Mouse (Mus musculus): ENCODE results near the gene Gm4559. TPM values are rescaled to one million over a fixed set of nuclear protein-coding genes. Genes with fewer than 3 reads are reported as not detected.
A peak's percentile ranks its signal among the peaks of the same experiment; 100 is the strongest.
"Not testable (repeated sequence)": the region's sequence is repeated elsewhere in the genome, so short reads cannot be mapped to it uniquely, and the experiment has no call there.

The Gm4559 gene
- polyA plus RNA-seq, 1 experiment from 2014 or later = not detected

DNA sequence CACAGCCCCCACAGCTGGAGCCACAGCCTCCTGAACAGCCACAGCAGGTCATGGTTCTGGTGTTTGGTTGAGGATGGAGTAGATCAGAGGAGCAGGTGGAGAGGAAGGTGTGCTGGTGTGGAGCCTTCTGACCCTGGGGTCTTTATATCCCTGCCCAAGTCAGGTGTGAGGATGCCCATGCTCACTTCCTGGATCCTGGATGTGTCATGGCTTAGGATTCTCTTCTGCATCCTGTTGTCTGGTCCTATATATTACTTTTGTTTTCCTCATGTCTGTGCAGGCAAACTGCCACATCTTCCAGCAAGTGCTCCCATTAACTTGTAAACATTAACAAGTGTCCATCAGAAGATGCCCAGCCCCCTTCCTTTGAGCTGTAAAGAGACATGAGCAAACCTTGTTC is 22.9 kb upstream of the Gm4559 start, which contains the start of gene Krtap5-1:
Gene Krtap5-1 (minus strand): TSS at position 101 of the 400 bp plus-strand sequence.
- H3K27ac ChIP-seq (ENCODE audit: poor library complexity, severe bottlenecking); H3K36me3 ChIP-seq; H3K27me3 ChIP-seq (replicated peaks): not testable (repeated sequence)

DNA sequence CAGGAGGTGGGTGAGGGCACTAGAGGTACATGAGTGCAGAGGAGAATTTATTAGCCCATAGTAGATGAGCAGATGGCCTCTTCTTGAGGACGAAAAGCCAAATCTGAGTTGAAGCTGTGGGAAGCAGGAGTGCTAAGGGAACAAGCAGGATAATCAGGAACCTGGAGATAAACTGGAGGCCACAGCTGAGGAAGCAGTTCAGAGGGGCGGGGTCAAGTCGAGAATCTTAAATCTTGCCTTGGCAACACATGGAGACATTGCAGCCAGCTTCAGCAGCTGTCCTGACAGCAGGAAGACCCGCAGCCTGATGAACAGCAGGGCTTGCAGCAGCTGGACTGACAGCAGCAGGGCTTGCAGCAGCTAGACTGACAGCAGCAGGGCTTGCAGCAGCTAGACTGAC is 21.9 kb upstream of the Gm4559 start:
- H3K9me3 ChIP-seq (replicated peaks); H3K27me3 ChIP-seq (replicated peaks); H3K36me3 ChIP-seq; H3K9ac ChIP-seq; ATAC-seq (ENCODE audit: insufficient number of reproducible peaks, low FRiP score); H3K4me2 ChIP-seq; H3K27ac ChIP-seq (ENCODE audit: poor library complexity, severe bottlenecking); H3K4me3 ChIP-seq: not testable (repeated sequence)
- WGBS = 14% methylated on average over 4 of the region's 4 CpGs
- H3K4me1 ChIP-seq (replicated peaks) = peaks cover 29% of the 10 kb centered on the region

More for the DNA sequence above, 22.9 kb upstream of the Gm4559 start, which contains the start of gene Krtap5-1:
- not testable (repeated sequence) for H3K9ac ChIP-seq; H3K9me3 ChIP-seq (replicated peaks); H3K4me3 ChIP-seq; ATAC-seq (ENCODE audit: insufficient number of reproducible peaks, low FRiP score); H3K4me2 ChIP-seq
- peaks cover 29% of the 10 kb centered on the region for H3K4me1 ChIP-seq (replicated peaks)

DNA sequence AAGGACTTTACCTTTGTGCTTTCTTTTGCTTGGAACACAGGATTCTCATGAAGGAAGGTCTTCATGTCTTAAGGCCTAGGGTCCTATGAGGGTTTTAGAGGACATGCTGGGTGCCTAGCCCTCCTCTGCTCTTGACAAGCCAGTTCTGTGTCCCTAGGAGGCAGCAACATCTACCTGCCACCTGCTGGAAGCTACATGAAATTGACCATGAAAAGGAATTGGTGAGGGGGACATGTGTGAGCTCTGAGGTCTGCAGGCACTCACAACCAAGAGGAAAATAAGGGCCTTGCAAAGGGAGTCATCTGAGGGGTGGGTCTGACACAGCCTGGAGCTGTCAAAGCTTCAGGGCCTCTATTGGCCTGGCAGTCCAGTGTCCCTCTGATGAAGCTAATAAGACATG is 21.3 kb upstream of the Gm4559 start:
- Histone ChIP-seq H3K27ac (ENCODE audit: poor library complexity, severe bottlenecking) (no peak overlapping the region), H3K27me3 (replicated peaks) (no peaks in the 10 kb centered on the region), H3K9ac (peak overlapping the region; percentile 10; the same call in 1 of the 2 replicates)

DNA sequence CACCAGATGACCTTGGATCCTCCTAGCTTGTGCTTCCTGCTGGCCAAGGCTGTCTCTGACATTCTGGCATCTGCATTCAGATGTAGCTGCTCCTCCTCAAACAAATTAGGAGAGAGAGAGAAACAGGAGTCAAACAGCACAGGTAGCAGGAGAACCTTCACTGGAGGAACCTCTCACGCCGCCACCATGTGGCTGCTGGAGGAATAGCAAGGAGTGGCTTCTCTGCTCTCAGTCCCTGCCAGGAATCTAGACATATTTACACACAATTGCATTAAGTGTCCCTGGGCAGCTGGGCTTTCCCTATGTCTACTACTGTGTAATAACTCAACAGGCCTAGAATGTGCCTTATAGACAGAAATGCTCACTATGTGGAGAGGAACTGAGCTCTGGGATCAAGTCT is 19.7 kb upstream of the Gm4559 start:
- not testable (repeated sequence) for H3K27ac ChIP-seq (ENCODE audit: poor library complexity, severe bottlenecking); H3K4me3 ChIP-seq; H3K9me3 ChIP-seq (replicated peaks); H3K36me3 ChIP-seq; H3K9ac ChIP-seq; ATAC-seq (ENCODE audit: insufficient number of reproducible peaks, low FRiP score); H3K27me3 ChIP-seq (replicated peaks); H3K4me2 ChIP-seq
- H3K4me1 ChIP-seq (replicated peaks) = peaks cover 25% of the 10 kb centered on the region
- 5% methylated on average over 2 of the region's 2 CpGs for WGBS

More for the DNA sequence above, 21.3 kb upstream of the Gm4559 start:
- H3K4me2 ChIP-seq = no peak overlapping the region
- H3K4me1 ChIP-seq (replicated peaks) = peaks cover 29% of the 10 kb centered on the region
- H3K36me3 ChIP-seq = no peaks in the 10 kb centered on the region
- H3K4me3 ChIP-seq = no peak overlapping the region
- ATAC-seq (ENCODE audit: insufficient number of reproducible peaks, low FRiP score) = no peak
- no peaks in the 10 kb centered on the region for H3K9me3 ChIP-seq (replicated peaks)

DNA sequence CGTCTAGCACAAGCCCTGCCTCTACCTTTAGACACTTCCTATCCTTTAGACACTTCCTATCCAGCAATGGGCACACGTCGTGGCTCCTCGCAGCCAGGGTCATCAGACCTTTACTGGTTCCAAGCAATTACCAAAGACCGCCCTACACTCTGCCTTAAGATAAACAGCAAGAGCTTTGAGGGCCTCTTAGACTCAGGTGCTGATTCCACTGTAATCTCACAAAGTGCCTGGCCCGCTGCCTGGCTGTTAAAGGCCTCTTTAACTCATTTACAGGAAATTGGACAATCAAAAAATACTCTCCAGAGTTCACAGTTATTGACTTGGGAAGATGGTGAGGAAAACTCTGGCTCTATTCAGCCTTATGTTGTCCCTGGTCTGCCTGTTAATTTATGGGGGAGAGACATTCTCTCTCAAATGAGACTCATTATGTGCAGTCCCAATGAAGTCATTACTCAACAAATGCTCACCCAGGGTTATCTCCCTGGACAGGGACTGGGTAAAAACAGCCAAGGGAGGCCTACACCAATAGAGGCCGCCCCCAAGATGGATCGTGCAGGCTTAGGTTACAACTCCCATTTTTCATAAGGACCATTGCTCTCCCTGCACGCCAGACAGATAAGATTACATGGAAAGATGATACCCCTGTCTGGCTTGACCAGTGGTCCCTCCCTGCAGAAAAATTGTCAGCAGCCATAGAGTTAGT is 11.9 kb upstream of the Gm4559 start:
- H3K36me3 ChIP-seq; H3K27me3 ChIP-seq (replicated peaks); H3K4me2 ChIP-seq; H3K9me3 ChIP-seq (replicated peaks); ATAC-seq (ENCODE audit: insufficient number of reproducible peaks, low FRiP score); H3K27ac ChIP-seq (ENCODE audit: poor library complexity, severe bottlenecking); H3K9ac ChIP-seq; H3K4me3 ChIP-seq: not testable (repeated sequence)
- peaks cover 25% of the 10 kb centered on the region for H3K4me1 ChIP-seq (replicated peaks)
- 44% methylated on average over 9 of the region's 9 CpGs for WGBS

DNA sequence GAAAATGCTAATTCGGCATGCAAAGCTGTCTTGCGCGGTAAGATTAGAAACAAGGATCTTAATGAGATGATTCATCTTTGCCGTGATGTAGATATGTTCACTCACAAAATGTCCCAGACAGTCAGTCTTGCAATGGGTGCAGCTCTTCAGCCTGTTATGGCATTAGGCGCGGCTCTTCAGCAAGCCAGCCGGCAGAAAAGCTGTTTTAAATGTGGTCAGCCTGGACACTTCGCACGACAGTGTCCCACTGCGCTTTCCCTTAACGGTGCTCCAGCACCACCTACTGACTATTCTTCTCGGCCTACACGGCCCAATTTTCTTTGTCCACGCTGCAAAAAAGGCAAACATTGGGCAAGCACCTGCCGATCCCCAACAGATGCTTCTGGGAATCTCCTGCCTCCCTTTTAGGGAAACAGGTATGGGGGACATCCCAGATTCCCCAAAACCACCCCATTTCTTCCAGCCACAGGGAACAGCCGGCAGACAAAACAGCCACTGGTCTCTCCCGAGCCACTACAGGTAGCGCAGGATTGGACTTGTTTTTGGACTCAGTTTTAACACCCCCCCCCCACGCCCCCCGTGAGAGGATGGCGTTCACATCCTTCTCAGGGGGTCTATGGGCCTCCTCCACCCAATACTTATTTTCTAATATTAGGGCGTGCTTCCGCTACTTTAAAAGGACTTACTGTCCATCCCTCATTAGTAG is 11.1 kb upstream of the Gm4559 start:
- H3K4me1 ChIP-seq (replicated peaks) = peaks cover 25% of the 10 kb centered on the region
- H3K9me3 ChIP-seq (replicated peaks) = no peaks in the 10 kb centered on the region
- peak; percentile 63 for ATAC-seq (ENCODE audit: insufficient number of reproducible peaks, low FRiP score)
- 24% methylated on average over 23 of the region's 23 CpGs for WGBS
- H3K4me2 ChIP-seq = peak overlapping the region; percentile 94
- H3K27me3 ChIP-seq (replicated peaks) = 0 out of 2 replicates have a peak, but pooled peaks cover 3% of the 10 kb centered on the region
- peak overlapping the region; percentile 78; the same call in 1 of the 2 replicates for H3K9ac ChIP-seq
- H3K4me3 ChIP-seq = peak overlapping the region; percentile 62
- no peak overlapping the region; the same call in 1 of the 2 replicates for H3K27ac ChIP-seq (ENCODE audit: poor library complexity, severe bottlenecking)
- H3K36me3 ChIP-seq = no peaks in the 10 kb centered on the region

DNA sequence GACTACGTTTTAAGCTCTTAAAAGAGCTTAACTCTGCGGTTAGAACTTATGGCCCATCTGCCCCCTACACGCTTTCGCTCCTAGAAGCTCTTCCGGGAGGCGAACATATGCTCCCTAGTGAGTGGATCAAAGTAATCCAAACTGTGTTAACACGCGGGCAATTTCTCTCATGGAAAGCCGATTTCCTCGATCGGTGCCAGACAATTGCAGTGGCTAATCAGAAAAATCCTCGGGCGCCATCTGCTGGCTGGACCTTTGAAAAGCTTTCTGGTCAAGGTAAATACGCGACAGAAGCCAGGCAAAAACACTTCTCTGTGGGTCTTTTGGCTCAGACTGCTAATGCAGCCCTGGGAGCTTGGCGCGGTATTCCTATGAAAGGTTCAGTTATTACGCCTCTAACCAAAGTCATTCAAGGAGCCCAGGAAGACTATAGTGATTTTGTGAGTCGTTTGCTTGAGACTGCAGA is 10.5 kb upstream of the Gm4559 start:
- Histone ChIP-seq H3K27me3 (replicated peaks) (0 out of 2 replicates have a peak, but pooled peaks cover 3% of the 10 kb centered on the region), H3K27ac (ENCODE audit: poor library complexity, severe bottlenecking) (peak overlapping the region; percentile 86), H3K4me3 (peak overlapping the region; percentile 62), H3K36me3 (no peaks in the 10 kb centered on the region), H3K4me2 (peak overlapping the region; percentile 94), H3K9me3 (replicated peaks) (no peaks in the 10 kb centered on the region), H3K9ac (peak overlapping the region; percentile 78), H3K4me1 (replicated peaks) (peaks cover 25% of the 10 kb centered on the region)
- peak; percentile 69 for ATAC-seq (ENCODE audit: insufficient number of reproducible peaks, low FRiP score)
- WGBS = under 1% methylated on average over 19 of the region's 19 CpGs

DNA sequence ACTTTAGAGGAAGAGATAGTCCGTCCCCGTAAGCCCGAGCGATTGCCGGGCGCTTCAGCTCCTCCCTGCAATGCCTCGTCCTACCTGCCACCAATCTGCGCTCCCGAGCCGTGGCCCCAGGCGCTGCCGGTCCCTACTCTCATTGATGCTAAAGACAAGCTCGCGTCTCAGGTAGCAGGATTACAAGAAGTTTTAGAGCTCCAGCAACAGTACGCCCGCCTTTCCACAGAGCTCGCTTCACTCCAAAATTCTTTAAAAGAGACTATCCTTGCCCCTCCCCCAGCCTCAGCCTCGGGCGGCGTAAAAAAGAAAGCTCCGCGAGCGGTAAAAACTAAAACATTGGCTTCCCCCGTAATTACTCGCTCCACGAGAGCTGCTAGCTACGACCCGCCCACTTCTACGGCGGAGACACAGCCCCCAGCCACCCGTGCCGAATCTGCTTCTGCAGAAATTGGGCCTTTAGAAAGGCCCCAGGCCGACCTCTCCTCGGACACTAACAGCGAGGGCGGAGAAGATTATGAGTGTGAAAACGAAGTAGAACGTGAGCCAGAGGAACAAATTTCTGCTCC is 9.9 kb upstream of the Gm4559 start:
- H3K27me3 ChIP-seq (replicated peaks) = 0 out of 2 replicates have a peak, but pooled peaks cover 3% of the 10 kb centered on the region
- H3K4me3 ChIP-seq = peak overlapping the region; percentile 62
- H3K27ac ChIP-seq (ENCODE audit: poor library complexity, severe bottlenecking) = peak overlapping the region; percentile 86
- no peaks in the 10 kb centered on the region for H3K9me3 ChIP-seq (replicated peaks)
- peaks cover 25% of the 10 kb centered on the region for H3K4me1 ChIP-seq (replicated peaks)
- no peaks in the 10 kb centered on the region for H3K36me3 ChIP-seq
- H3K4me2 ChIP-seq = peak overlapping the region; percentile 94
- peak; percentile 71 for ATAC-seq (ENCODE audit: insufficient number of reproducible peaks, low FRiP score)
- under 1% methylated on average over 38 of the region's 38 CpGs for WGBS
- H3K9ac ChIP-seq = peak overlapping the region; percentile 78

DNA sequence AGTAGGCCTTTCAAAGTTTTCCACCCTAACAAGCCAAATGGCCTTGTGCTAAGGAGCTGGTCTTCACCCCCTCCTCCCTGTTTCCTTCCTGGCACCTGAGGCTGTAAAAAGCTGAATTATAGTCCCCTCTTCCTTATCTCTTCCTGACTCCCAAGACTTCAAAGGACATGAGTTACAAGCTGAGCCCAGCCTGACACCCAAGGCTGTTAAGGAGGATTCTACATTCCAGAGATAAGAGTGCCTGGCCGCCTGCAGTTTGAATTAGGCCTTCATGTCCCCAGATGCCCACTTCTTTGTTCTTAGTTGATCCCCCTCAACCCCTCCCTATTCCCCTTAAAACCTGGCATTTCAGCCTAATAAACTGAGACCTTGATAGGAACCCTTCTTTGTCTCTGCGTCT is 8.7 kb upstream of the Gm4559 start:
- not testable (repeated sequence) for H3K9me3 ChIP-seq (replicated peaks); H3K27ac ChIP-seq (ENCODE audit: poor library complexity, severe bottlenecking); H3K9ac ChIP-seq; H3K4me3 ChIP-seq; H3K36me3 ChIP-seq; H3K27me3 ChIP-seq (replicated peaks); ATAC-seq (ENCODE audit: insufficient number of reproducible peaks, low FRiP score)
- H3K4me2 ChIP-seq = peak overlapping the region; percentile 52
- H3K4me1 ChIP-seq (replicated peaks) = peaks cover 25% of the 10 kb centered on the region
- 12% methylated on average over 2 of the region's 2 CpGs for WGBS

DNA sequence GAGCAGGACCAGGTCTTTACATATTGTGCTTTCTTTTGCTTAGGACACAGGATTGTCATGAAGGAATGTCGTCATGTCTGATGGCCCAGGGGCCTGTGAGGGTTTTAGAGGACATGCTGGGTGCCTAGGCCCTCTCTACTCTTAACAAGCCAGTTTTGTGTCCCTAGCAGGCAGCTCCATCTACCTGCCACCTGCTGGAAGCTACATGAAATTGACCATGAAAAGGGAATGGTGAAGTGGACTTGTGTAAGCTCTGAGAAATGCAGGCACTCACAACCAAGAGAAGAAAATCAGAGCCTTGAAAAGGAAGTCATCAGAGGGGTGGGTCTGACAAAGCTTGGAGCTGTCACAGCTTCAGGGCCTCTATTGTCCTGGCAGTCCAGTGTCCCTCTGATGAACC is 5.1 kb upstream of the Gm4559 start:
- WGBS = 70% methylated on average over 1 of the region's 1 CpGs
- peaks cover 23% of the 10 kb centered on the region for H3K4me1 ChIP-seq (replicated peaks)
- H3K27ac ChIP-seq (ENCODE audit: poor library complexity, severe bottlenecking); H3K27me3 ChIP-seq (replicated peaks); H3K4me2 ChIP-seq; H3K9me3 ChIP-seq (replicated peaks); H3K9ac ChIP-seq; H3K36me3 ChIP-seq; ATAC-seq (ENCODE audit: insufficient number of reproducible peaks, low FRiP score); H3K4me3 ChIP-seq: not testable (repeated sequence)

DNA sequence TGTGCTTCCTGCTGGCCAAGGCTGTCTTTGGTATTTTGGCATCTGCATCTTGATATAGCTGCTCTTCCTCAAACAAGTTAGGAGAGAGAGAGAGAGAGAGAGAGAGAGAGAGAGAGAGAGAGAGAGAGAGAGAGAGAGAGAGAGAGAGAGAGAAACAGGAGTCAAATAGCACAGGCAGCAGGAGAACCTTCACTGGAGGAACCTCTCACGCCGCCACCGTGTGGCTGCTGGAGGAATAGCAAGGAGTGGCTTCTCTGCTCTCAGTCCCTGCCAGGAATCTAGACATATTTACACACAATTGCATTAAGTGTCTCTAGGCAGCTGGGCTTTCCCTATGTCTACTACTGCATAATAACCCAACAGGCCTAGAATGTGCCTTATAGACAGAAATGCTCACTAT is 4.0 kb upstream of the Gm4559 start:
- H3K27ac ChIP-seq (ENCODE audit: poor library complexity, severe bottlenecking); H3K4me3 ChIP-seq; H3K9me3 ChIP-seq (replicated peaks); ATAC-seq (ENCODE audit: insufficient number of reproducible peaks, low FRiP score); H3K9ac ChIP-seq; H3K27me3 ChIP-seq (replicated peaks); H3K36me3 ChIP-seq; H3K4me2 ChIP-seq: not testable (repeated sequence)
- peaks cover 23% of the 10 kb centered on the region for H3K4me1 ChIP-seq (replicated peaks)
- WGBS = 0% methylated on average over 3 of the region's 3 CpGs
